Mouse (Mus musculus): ENCODE data around the gene Defa21. TPM values are rescaled to one million over a fixed set of nuclear protein-coding genes. Genes with fewer than 3 reads are reported as not detected.
"Not testable (repeated sequence)": the region's sequence is repeated elsewhere in the genome, so short reads cannot be mapped to it uniquely, and the experiment has no call there.

Gene Defa21
- not detected in 2 replicates for polyA plus RNA-seq (2012; rRNA removed)

- not testable (repeated sequence) for DNase-seq (ENCODE audit: low read depth)
Observed at GRCm38 (mm10) chr8:21025245-21025644, at the start of gene Defa21. Gene Defa21, plus strand, starts transcription at chr8:21025545.

- TF ChIP-seq POLR2A (IDR thresholded peaks at IDR 0.05; ENCODE audit: borderline replicate concordance, extremely low read depth, insufficient read depth, insufficient read length, poor library complexity, severe bottlenecking) (no peak), CTCF (IDR thresholded peaks at IDR 0.05; ENCODE audit: borderline replicate concordance, extremely low read depth, insufficient read depth, insufficient read length) (no peak)
- DNase-seq (ENCODE audit: low read depth) = no peak
Observed at GRCm38 (mm10) chr8:20979846-20980245, 45.5 kb upstream of the Defa21 start.

GRCm38 (mm10) chr8:20994042-20994441, 31.3 kb upstream of the Defa21 start:
- not testable (repeated sequence) for DNase-seq (ENCODE audit: low read depth)

GRCm38 (mm10) chr8:20996776-20997175, 28.6 kb upstream of the Defa21 start:
- no peak for DNase-seq (ENCODE audit: low read depth)
- TF ChIP-seq CTCF (IDR thresholded peaks at IDR 0.05; ENCODE audit: borderline replicate concordance, extremely low read depth, insufficient read depth, insufficient read length) = no peak
- TF ChIP-seq POLR2A (IDR thresholded peaks at IDR 0.05; ENCODE audit: borderline replicate concordance, extremely low read depth, insufficient read depth, insufficient read length, poor library complexity, severe bottlenecking) = no peak

- TF ChIP-seq POLR2A (IDR thresholded peaks at IDR 0.05; ENCODE audit: borderline replicate concordance, extremely low read depth, insufficient read depth, insufficient read length, poor library complexity, severe bottlenecking) (no peak), CTCF (IDR thresholded peaks at IDR 0.05; ENCODE audit: borderline replicate concordance, extremely low read depth, insufficient read depth, insufficient read length) (no peak)
- DNase-seq (ENCODE audit: low read depth) = no peak
Observed at GRCm38 (mm10) chr8:20997291-20997690, 28.1 kb upstream of the Defa21 start.

- DNase-seq (ENCODE audit: low read depth) = peak; percentile 13
- TF ChIP-seq POLR2A (IDR thresholded peaks at IDR 0.05; ENCODE audit: borderline replicate concordance, extremely low read depth, insufficient read depth, insufficient read length, poor library complexity, severe bottlenecking) (no peak), CTCF (IDR thresholded peaks at IDR 0.05; ENCODE audit: borderline replicate concordance, extremely low read depth, insufficient read depth, insufficient read length) (peak; percentile 39; the same call in 1 of the 2 replicates)
Observed at GRCm38 (mm10) chr8:21001171-21001570, 24.2 kb upstream of the Defa21 start.

- DNase-seq (ENCODE audit: low read depth) = no peak
- TF ChIP-seq POLR2A (IDR thresholded peaks at IDR 0.05; ENCODE audit: borderline replicate concordance, extremely low read depth, insufficient read depth, insufficient read length, poor library complexity, severe bottlenecking) (no peak), CTCF (IDR thresholded peaks at IDR 0.05; ENCODE audit: borderline replicate concordance, extremely low read depth, insufficient read depth, insufficient read length) (no peak)
Observed at GRCm38 (mm10) chr8:21006801-21007200, 18.5 kb upstream of the Defa21 start.

GRCm38 (mm10) chr8:21008578-21008977, 16.8 kb upstream of the Defa21 start:
- not testable (repeated sequence) for DNase-seq (ENCODE audit: low read depth)

GRCm38 (mm10) chr8:21010548-21010947, 14.8 kb upstream of the Defa21 start:
- DNase-seq (ENCODE audit: low read depth) = not testable (repeated sequence)

GRCm38 (mm10) chr8:21054747-21055146, 29.4 kb downstream of the Defa21 start, which contains the start of gene Defa23:
Gene Defa23, plus strand, starts transcription at chr8:21055047.
- not testable (repeated sequence) for DNase-seq (ENCODE audit: low read depth)

- DNase-seq (ENCODE audit: low read depth) = not testable (repeated sequence)
Observed at GRCm38 (mm10) chr8:21064738-21065137, 39.4 kb downstream of the Defa21 start, which contains the start of gene Defa35. Gene Defa35, plus strand, starts transcription at chr8:21065038.

Other genes with a start within 250 kb of the Defa21 start
- gene Defb33, start 132.9 kb upstream of the Defa21 start, polyA plus RNA-seq (2012; rRNA removed) = not detected in 2 replicates
- not detected in 2 replicates for gene Gm15056, start 122.9 kb upstream of the Defa21 start, polyA plus RNA-seq (2012; rRNA removed)
- gene Gm6040, start 103.5 kb upstream of the Defa21 start, polyA plus RNA-seq (2012; rRNA removed) = not detected in 2 replicates
- gene AY761185, start 80.8 kb upstream of the Defa21 start, polyA plus RNA-seq (2012; rRNA removed) = not detected in 2 replicates
- not detected in 2 replicates for gene Defa23, start 29.5 kb downstream of the Defa21 start, polyA plus RNA-seq (2012; rRNA removed)
- not detected in 2 replicates for gene Defa35, start 39.5 kb downstream of the Defa21 start, polyA plus RNA-seq (2012; rRNA removed)
- gene Defa25, start 58.9 kb downstream of the Defa21 start, polyA plus RNA-seq (2012; rRNA removed) = not detected in 2 replicates
- not detected in 2 replicates for gene Gm14851, start 70.5 kb downstream of the Defa21 start, polyA plus RNA-seq (2012; rRNA removed)
- gene Defa30, start 109.1 kb downstream of the Defa21 start, polyA plus RNA-seq (2012; rRNA removed) = not detected in 2 replicates
- gene Defa22, start 136.7 kb downstream of the Defa21 start, polyA plus RNA-seq (2012; rRNA removed) = 0.35 TPM in 1 of 2 replicates, not detected in the other
- not detected in 2 replicates for gene Defa31, start 166.1 kb downstream of the Defa21 start, polyA plus RNA-seq (2012; rRNA removed)
- gene Gm15293, start 176.0 kb downstream of the Defa21 start, polyA plus RNA-seq (2012; rRNA removed) = not detected in 2 replicates
- gene Gm15292, start 224.2 kb downstream of the Defa21 start, polyA plus RNA-seq (2012; rRNA removed) = not detected in 2 replicates

Data from brain, embryonic 14.5 days (tissue).